Mouse (Mus musculus): ENCODE measurements around the gene Hsp90aa1.
"Not testable (repeated sequence)": the region's sequence is repeated elsewhere in the genome, so short reads cannot be mapped to it uniquely, and the experiment has no call there.

Gene Hsp90aa1

DNA sequence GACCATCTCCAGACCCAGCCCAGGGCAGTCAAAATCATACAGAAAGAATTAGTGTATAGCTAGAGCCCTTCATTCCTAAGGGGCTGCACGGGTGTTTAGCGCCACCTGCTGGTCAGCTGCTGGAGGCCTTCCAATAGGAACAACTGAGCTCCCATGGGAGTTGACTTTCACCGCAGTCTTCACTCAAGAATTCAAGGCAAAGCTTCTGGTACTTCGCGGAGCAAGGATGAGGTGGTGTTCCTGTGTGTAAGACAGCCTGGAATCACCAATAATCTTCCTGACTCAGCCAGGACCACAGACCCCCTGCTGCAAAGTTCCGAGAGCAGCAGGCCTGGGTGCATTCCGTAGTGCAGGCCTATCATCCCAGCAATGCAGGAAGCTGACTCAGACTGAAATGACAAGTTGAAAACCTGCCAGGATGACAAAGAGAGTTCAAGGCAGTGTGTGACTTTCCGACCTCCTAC, 512 bp upstream of the Hsp90aa1 start:
- in situ Hi-C loops (cut with MboI; ENCODE audit: low pct_unique_long_range_greater_than_20kb in 1 of 2, low sequenced_read_pairs in 2 of 2, unreplicated experiment in 1 of 2): no loop called here

DNA sequence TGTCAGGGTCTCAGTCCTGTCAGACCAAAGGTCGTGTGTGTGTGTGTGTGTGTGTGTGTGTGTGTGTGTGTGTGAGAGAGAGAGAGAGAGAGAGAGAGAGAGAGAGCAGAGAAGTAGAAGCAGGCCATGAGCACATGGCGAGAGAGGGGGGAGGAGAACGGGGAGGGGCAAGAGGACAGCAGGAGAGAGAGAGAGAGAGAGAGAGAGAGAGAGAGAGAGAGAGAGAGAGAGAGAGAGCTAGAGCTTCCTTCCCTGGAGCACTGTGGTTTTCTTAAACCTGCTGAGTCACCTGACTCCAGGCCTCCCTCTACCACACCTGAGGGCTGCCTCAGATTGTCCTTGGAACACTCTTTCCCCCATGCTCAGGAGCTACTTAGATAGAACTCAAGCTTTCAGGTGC, 1.2 kb downstream of the Hsp90aa1 start:
- in situ Hi-C loops (cut with MboI; ENCODE audit: low pct_unique_long_range_greater_than_20kb in 1 of 2, low sequenced_read_pairs in 2 of 2, unreplicated experiment in 1 of 2): not testable (repeated sequence)

DNA sequence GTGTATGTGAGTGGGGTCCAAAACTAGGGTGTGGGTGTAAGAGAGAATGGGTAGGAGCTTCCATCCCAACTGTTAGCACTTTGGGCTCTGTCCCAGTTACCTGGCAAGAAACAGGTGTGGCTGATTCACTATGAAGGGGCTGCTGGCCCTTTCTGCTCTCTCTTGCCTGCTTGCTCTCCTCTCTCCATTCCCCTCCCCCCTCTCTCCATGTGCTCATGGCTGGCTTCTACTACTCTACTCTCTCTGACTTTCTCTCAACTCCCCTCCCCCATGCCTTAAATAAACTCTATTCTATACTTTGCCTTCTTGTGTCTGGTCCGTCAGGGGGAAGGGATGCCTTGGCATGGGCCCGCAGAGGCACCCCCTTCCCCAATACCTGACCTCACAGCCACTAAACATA, 1.8 kb downstream of the Hsp90aa1 start:
- in situ Hi-C loops (cut with MboI; ENCODE audit: low pct_unique_long_range_greater_than_20kb in 1 of 2, low sequenced_read_pairs in 2 of 2, unreplicated experiment in 1 of 2): no loop called here

DNA sequence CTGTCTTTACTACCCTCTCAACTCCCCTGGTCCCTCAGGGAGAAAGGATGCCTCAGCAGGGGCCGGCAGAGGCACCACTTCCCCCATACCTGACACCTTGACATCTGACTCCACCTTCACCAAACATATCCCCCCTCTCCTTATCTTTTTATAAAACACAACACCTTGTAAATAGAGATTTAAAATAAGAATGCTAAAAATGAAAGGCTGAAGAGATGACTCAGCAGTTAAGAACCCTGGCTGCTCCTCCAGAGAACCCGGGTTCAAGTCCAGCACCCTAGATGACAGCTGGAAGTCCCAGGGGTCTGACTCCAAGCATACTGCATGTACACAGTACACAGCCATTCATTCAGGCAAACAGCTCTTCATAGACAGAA, 3.4 kb downstream of the Hsp90aa1 start:
- in situ Hi-C loops (cut with MboI; ENCODE audit: low pct_unique_long_range_greater_than_20kb in 1 of 2, low sequenced_read_pairs in 2 of 2, unreplicated experiment in 1 of 2): no loop called here

DNA sequence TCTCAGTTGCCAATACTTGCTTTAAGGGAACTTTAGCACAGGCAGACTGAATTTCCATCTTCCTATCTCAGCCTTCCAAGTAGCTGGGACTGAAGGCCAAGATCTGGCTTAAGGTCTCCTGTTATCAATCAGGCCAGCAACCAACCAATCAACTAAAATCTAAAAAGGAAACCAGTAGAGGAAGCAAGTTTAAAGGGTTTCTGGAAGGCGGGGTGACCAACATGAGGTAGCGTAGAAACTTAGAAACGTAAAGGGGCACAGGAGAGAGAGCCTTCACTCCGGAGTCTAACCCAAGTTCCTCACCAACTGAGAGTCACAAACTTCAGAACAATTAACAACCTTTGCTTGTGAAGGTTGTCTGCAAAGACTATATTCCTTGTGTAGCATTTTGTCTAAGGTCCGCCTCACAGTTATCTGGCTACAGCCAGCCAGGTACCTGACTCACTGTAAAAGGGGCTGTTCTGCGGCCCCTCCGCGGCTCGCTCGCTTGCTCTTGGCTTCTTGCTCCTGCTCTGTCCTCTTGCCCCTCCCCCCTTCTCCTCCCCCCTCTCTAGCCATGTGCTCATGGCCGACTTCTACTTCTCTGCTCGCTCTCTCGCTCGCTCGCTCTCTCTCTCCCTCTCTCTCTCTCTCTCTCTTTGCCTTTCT, 3.9 kb downstream of the Hsp90aa1 start:
- in situ Hi-C loops (cut with MboI; ENCODE audit: low pct_unique_long_range_greater_than_20kb in 1 of 2, low sequenced_read_pairs in 2 of 2, unreplicated experiment in 1 of 2): no loop called here

DNA sequence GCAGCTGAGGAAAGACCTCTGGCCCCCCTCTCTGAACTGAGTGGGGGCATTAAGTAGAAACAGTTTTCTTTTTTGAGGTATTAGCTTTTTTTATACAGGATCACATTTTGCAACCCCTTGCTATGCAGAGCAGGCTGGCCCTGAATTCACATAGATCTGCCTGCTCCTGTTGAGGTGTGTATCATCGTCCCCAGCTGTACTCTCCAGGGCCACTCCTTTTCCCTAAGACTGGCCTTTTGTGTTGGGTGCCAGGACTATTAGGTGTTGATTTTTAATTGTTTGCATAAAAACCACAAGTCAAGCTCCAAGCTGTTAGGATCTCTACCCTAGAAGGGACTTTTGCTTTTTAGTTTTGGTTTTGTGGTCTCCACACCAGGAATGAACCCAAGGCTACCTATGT, 4.4 kb downstream of the Hsp90aa1 start:
- in situ Hi-C loops (cut with MboI; ENCODE audit: low pct_unique_long_range_greater_than_20kb in 1 of 2, low sequenced_read_pairs in 2 of 2, unreplicated experiment in 1 of 2): no loop called here

DNA sequence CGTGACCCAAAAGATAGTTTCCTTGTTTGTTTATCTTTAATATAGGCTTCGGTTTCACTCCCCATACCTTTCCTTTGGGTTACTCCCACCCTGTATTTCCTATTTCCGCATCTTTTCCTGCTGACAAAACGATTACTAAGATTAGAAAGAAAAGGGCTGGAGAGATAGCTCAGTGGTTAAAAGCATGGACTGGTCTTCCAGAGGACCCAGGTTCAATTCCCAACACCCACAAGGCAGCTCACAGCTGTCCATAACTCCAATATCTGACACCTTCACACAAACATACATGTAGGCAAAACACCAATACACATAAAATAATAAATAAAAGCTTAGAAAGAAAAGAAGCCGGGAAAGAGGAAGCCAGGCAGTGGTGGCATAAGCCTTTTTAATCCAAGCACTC, 5.1 kb downstream of the Hsp90aa1 start:
- in situ Hi-C loops (cut with MboI; ENCODE audit: low pct_unique_long_range_greater_than_20kb in 1 of 2, low sequenced_read_pairs in 2 of 2, unreplicated experiment in 1 of 2): no loop called here

DNA sequence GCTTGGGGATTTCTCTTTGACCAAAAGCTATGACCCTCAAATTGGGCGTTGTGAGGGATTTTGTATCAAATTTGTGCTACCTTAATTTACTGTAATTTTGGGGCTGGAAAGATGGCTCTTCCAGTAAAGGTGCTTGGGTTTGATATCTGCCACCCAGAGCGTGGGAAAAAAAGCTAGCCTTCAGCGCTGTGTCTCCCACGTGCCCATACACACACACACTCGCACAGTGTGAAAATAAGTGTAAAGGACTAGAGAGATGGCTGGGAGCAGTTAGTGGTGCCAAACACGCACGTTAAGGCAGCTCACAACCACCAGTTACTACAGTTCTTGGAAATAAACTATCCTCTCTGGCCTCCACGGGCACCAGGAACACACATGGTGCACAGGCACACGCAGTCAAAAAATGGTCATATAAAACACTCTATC, 5.5 kb downstream of the Hsp90aa1 start:
- in situ Hi-C loops (cut with MboI; ENCODE audit: low pct_unique_long_range_greater_than_20kb in 1 of 2, low sequenced_read_pairs in 2 of 2, unreplicated experiment in 1 of 2): no loop called here

DNA sequence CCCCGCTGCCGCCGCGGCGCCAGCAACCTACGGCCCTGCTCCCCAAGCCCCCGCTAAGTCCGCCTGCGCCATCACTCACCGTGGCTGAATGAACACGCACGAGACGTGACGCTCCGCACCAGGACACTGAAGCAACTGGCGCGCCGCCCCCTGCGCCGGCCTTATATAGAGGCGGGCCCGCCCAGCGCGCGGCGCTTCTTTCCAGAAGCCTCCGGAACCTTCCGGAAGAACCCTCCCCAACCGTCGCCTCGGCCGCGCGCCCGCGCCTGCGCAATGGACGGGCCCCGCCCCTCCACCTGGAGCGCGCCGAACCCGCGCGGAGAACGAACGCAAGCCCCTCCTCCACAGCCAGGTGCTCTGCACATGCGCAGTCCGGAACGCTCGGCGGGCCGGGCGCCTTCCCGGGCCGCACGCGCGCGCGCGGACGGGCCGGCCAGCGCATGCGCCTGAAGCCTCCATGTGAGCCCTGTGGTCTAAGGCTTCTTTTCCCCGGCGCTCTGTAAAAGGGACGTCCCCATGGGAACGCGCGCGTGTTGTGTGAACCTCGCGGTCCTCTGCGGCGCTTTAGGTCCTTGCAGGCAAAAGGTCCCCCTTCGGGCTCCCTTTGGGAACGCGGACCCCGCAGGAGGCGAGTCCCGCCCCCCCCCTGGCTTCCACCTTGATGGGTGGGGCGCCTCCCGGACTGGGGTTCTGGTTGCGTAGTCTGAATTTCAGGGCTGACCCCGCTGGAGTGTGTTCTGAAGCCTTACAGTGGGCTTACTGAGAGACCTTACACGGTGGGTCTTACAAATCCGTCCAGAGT, 6.2 kb downstream of the Hsp90aa1 start:
- in situ Hi-C loops (cut with MboI; ENCODE audit: low pct_unique_long_range_greater_than_20kb in 1 of 2, low sequenced_read_pairs in 2 of 2, unreplicated experiment in 1 of 2): no loop called here

DNA sequence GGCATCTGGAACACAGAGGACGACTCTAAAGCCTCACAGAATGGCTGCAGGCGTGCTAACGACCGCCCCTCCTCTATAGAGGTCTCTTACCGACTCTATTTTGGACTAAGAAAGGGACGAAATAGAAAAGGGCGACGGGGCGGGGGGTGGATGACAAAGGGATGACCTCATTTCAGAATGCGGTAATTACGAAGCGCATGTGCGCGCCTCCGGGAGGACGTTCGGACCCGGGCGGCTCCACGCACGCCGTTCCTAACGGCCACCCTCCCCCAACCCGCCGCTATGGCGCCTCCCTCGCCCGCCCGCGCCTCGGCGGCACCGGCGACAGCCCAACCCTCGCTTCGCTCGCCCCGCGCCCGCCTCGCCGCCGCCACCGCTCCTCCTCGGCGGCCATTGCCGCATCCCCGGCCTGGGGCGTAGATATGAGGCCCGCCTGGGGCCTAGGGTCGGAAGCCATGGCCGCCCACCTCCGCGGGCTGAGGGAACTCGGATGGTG, 6.8 kb downstream of the Hsp90aa1 start:
- in situ Hi-C loops (cut with MboI; ENCODE audit: low pct_unique_long_range_greater_than_20kb in 1 of 2, low sequenced_read_pairs in 2 of 2, unreplicated experiment in 1 of 2): no loop called here

DNA sequence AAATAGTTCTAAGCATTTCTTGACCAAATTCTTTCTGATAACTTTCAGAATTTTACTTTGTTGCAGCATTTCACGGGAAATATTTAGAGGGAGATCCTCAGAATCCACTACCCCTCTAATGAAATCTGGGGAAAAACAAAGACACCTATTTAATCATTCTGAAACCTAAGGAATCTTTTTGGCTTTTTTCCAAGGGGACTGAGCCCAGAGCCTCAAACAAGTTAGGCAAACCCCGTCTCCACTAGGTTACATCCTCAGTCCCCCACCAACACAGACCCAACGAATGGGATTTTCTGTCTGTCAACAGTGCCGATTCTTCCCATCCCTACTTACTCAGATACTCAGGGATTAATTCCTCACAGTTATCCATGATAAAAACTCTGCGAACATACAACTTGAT, 9.2 kb downstream of the Hsp90aa1 start:
- in situ Hi-C loops (cut with MboI; ENCODE audit: low pct_unique_long_range_greater_than_20kb in 1 of 2, low sequenced_read_pairs in 2 of 2, unreplicated experiment in 1 of 2): not testable (repeated sequence)

DNA sequence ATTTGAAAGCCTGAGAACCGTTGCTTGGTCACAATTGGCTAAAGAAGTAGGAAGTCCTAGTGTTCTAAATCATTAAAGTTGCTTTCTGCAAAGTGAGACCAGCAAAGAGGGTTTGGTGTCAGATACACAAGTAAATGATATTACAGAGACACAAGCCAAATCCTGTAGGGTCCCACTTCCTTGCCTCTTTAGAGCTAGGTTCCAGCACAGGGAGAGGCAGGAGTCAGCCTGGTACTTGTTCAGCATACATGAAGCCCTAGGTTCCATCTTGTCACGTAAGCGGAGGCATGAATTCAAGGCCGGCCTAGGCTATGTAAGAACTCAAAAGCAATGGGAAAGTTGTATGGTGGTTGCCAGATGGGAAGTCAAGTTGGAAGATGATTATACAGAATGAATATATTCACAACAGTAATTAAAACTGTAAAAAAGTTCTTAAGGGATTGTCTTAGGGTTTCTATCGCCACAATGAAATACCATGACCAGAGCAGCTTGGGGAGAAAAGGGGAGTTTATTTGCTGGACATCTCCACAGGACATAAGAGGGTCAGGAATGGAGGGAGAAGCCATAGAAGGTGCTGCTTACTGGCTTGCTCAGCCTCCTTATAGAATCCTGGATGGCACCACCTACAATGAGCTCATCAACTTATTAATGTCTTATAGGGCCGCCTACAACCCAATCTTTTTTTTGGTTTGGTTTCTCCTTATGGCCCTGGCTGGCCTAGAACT, 12.4 kb downstream of the Hsp90aa1 start:
- in situ Hi-C loops (cut with MboI; ENCODE audit: low pct_unique_long_range_greater_than_20kb in 1 of 2, low sequenced_read_pairs in 2 of 2, unreplicated experiment in 1 of 2): no loop called here

DNA sequence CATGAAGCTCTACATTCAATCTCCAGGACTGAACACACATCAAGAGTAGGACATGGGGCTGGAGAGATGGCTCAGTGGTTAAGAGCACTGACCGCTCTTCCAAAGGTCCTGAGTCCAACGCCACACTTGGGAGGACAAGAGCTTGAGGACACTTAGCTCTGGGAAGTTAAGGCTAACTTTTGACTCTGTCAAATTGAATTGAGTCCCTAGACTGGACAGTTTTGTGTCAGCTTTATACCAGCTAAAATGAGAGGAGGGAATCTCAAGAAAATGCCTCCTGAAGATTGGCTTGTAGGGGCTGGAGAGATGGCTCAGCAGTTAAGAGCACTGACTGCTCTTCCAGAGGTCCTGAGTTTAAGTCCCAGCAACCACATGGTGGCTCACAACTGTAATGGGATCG, 13.6 kb downstream of the Hsp90aa1 start:
- in situ Hi-C loops (cut with MboI; ENCODE audit: low pct_unique_long_range_greater_than_20kb in 1 of 2, low sequenced_read_pairs in 2 of 2, unreplicated experiment in 1 of 2): not testable (repeated sequence)

DNA sequence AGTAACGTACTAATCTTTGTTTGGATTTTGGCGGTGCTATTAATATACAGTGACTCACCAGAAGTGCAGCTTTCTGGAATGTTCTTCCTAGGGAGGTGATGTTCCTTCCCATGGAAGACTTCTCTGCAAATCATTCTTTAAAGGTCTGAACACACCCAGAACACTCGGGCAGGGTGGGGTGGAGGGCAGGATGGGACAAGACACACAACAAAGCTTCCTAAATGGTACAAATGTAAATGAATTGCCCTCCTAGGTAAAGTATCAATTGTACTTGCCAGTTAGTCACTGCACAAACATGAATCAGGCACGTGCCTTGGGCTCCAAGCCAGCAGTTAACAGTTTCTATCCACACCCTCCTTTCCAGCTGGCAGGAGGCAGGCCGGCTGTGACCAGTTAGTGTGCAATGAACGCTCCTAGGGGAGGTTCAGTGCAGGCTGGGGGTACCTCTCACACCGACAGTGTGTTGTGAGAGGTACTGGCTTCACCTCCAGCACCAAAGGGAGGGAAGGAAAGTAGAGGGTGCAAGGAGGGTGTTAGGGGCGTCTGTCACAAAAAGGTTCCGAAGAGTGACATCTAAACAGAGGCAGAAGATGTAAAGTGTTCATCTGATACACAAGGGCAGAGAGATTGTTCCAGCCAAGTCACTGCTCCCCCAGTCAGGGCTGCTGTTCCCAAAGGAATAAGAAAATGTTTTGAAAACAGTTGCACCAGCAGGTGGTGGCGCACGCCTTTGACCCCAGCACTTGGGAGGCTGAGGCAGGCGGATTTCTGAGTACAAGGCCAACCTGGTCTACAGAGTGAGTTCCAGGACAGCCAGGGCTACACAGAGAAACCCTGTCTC, 14.4 kb downstream of the Hsp90aa1 start:
- in situ Hi-C loops (cut with MboI; ENCODE audit: low pct_unique_long_range_greater_than_20kb in 1 of 2, low sequenced_read_pairs in 2 of 2, unreplicated experiment in 1 of 2): no loop called here

DNA sequence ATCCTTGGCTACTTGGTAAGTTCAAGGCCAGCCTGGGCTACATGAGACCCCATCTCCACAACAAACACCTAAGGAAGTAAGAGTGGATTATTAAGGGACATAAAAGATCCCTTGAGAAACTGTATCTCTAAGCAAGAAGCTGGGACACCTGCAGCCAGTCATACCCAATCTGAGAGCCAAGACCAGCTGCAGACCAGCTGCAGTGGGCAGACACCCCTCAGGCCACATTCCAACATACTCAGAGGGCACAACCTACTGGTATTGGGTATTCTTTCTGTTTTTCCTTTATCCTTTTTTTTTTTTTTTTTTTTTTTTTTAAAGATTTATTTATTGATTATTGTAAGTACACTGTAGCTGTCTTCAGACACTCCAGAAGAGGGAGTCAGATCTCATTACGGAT, 18.9 kb downstream of the Hsp90aa1 start:
- in situ Hi-C loops (cut with MboI; ENCODE audit: low pct_unique_long_range_greater_than_20kb in 1 of 2, low sequenced_read_pairs in 2 of 2, unreplicated experiment in 1 of 2): no loop called here

DNA sequence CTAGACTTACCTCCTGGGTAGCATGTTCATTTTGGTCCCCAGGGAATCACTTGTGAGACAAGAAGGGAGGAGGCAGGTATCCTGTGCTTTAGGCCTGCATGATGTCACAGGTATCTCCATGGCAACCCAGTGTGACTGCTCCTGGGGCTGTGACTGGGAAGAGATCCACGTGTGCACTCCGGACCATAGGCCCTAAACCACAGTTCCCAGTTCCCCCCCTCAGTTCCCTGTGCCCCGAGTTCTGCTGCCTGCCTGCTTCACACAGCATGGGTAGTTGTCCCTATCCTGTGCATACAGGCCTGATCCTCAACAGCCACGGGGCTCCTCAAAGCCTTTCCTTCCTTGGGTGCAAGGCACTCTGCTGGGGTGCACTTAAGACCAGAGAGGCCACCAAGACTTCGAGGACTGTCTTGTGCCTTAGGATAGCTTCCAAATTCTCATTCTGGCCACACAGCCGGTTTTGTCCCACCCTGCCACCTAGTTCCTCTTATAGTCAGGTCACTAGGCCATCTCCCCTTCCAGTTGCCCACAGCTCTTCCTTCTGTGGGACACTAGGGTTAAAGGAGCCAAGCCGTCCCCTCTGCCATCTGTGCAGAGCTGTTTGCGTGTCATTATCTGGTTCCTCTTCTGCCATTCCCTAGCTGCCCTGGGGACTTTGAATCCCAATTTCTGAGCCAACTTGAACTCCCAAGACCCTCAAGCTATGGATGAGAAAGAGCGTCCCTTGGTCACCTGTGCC, 19.8 kb downstream of the Hsp90aa1 start, which contains the start of gene 1700001K19Rik:
Gene 1700001K19Rik (minus strand): TSS at position 59 of the 739 bp plus-strand sequence.
- in situ Hi-C loops (cut with MboI; ENCODE audit: low pct_unique_long_range_greater_than_20kb in 1 of 2, low sequenced_read_pairs in 2 of 2, unreplicated experiment in 1 of 2): no loop called here

DNA sequence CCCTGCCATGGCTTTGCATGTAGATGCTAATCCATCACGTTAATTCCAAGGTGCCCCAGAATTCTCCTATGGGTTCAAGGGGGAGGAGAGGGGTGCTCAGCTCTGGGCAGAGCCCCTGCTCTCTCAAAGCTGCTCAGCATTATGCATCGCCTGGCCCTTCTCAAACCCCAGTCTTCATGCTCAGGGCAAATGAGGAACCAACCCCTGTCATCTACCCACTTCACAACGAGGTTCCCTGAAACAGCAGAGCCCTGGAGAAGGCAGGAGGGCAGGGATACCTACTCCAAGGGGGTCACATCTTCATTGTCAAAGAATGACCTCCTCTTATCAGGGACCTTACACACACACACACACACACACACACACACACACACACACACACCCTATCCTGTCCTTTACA, 20.6 kb downstream of the Hsp90aa1 start:
- in situ Hi-C loops (cut with MboI; ENCODE audit: low pct_unique_long_range_greater_than_20kb in 1 of 2, low sequenced_read_pairs in 2 of 2, unreplicated experiment in 1 of 2): no loop called here

DNA sequence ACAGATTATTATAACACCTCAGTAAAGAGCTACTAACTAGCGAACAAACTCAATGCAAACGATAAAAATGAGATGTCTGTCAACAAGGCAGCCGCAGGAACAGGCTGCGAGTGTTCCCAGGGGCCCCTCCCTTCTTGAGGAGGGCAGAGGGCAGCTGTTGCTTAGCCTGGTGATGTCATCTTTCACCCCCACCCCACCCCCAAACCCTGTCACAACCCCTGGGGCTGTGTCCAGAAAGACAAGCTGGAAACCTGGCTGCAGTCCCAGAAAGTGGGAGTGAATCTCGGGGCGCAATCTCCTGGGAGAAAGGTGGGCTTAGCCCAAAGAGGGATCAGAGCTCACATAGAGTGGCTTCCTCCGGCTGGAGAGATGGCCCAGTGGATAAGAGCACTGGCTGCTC, 21.3 kb downstream of the Hsp90aa1 start:
- in situ Hi-C loops (cut with MboI; ENCODE audit: low pct_unique_long_range_greater_than_20kb in 1 of 2, low sequenced_read_pairs in 2 of 2, unreplicated experiment in 1 of 2): no loop called here
